ENCODE assay signal across 9 mouse cellular contexts in the genomic region with DNA sequence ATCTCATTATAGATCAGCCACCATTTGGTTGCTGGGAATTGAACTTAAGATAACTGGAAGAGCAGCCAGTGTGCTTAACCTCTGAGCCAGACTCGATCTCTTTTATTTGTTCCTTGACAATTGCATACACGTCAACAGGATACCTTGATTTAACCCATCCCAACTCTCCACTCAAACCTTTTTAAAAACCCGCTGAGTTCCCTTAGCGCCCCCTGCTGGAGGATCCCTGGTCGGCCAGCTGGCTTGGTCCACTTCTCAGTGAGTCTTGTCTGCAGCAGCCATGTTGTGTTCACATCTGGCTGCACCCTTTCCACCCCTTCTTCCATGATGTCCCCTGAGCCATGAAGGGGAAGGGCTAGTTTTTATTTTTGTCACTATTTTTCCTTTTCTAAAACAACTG. TPM values are rescaled to one million over a fixed set of nuclear protein-coding genes. Genes with fewer than 3 reads are reported as not detected.
A peak's percentile ranks its signal among the peaks of the same experiment; 100 is the strongest.
DNase-seq lines count a peak whose midpoint lies in the region; ATAC-seq and TF ChIP-seq lines count a peak whose summit lies in the region.
"Had no signal": no experiment of that assay in that cellular context is flagged by ENCODE, and none has a peak within 500 bp of the region (broad histone marks: within the 10 kb centered on the region; RNA-seq: fewer than 3 reads in every experiment).

No protein-coding gene starts in this region.

- 59% methylated on average over 5 of the region's 5 CpGs for WGBS in hindbrain, embryonic 10.5 days
- 72% methylated on average over 5 of the region's 5 CpGs for WGBS in hindbrain, embryonic 16.5 days
- WGBS in small intestine, adult 2 months: 79% methylated on average over 5 of the region's 5 CpGs
- WGBS in heart, embryonic 11.5 days (ENCODE audit: insufficient replicate concordance): 58% methylated on average over 5 of the region's 5 CpGs
- WGBS in forebrain, embryonic 12.5 days: 64% methylated on average over 5 of the region's 5 CpGs

- no peak for TF ChIP-seq POLR2A in small intestine, adult 2 months (IDR thresholded peaks at IDR 0.05; ENCODE audit: low read depth, low read length)

- H3K9ac ChIP-seq in hindbrain, embryonic 16.5 days (ENCODE audit: low read depth, low read length): no peak overlapping the region
- no peak overlapping the region for H3K9ac ChIP-seq in heart, embryonic 11.5 days (ENCODE audit: low read depth, low read length)
- no peak overlapping the region for H3K9ac ChIP-seq in forebrain, embryonic 12.5 days

- H3K27me3 ChIP-seq in hindbrain, embryonic 10.5 days (ENCODE audit: insufficient read depth, poor library complexity, severe bottlenecking): no peaks in the 10 kb centered on the region
- no peaks in the 10 kb centered on the region for H3K27me3 ChIP-seq in hindbrain, embryonic 16.5 days (replicated peaks; ENCODE audit: control insufficient read depth, insufficient read depth, low read length)
- H3K27me3 ChIP-seq in small intestine, adult 2 months (ENCODE audit: control insufficient read depth, insufficient read depth, low read length): no peaks in the 10 kb centered on the region
- H3K27me3 ChIP-seq in heart, embryonic 11.5 days (ENCODE audit: control insufficient read depth, insufficient read depth, low read length): no peaks in the 10 kb centered on the region
- no peaks in the 10 kb centered on the region for H3K27me3 ChIP-seq in forebrain, embryonic 12.5 days

- no peaks in the 10 kb centered on the region for H3K9me3 ChIP-seq in hindbrain, embryonic 10.5 days
- no peaks in the 10 kb centered on the region for H3K9me3 ChIP-seq in hindbrain, embryonic 16.5 days (ENCODE audit: control insufficient read depth, low read length)
- H3K9me3 ChIP-seq in heart, embryonic 11.5 days (replicated peaks; ENCODE audit: control insufficient read depth, low read length): no peaks in the 10 kb centered on the region
- no peaks in the 10 kb centered on the region for H3K9me3 ChIP-seq in forebrain, embryonic 12.5 days

- H3K4me2 ChIP-seq in hindbrain, embryonic 16.5 days (ENCODE audit: low read length): no peak overlapping the region
- H3K4me2 ChIP-seq in heart, embryonic 11.5 days: no peak overlapping the region
- no peak overlapping the region for H3K4me2 ChIP-seq in forebrain, embryonic 12.5 days

- no peak for ATAC-seq in hindbrain, embryonic 16.5 days
- ATAC-seq in heart, embryonic 11.5 days (replicated peaks; ENCODE audit: insufficient number of reproducible peaks, low FRiP score, low TSS enrichment): no peak
- ATAC-seq in forebrain, embryonic 12.5 days (ENCODE audit: low FRiP score): no peak

- H3K4me1 ChIP-seq in hindbrain, embryonic 10.5 days (replicated peaks): 0 out of 2 replicates have a peak, but pooled peaks cover 3% of the 10 kb centered on the region
- H3K4me1 ChIP-seq in hindbrain, embryonic 16.5 days (ENCODE audit: control insufficient read depth, insufficient read depth, low read depth, low read length): 0 out of 2 replicates have a peak, but pooled peaks cover 4% of the 10 kb centered on the region
- H3K4me1 ChIP-seq in small intestine, adult 2 months (ENCODE audit: control insufficient read depth, insufficient read depth, insufficient read length, low read length): no peaks in the 10 kb centered on the region
- H3K4me1 ChIP-seq in heart, embryonic 11.5 days (ENCODE audit: control insufficient read depth, insufficient read depth, low read length): peaks cover 8% of the 10 kb centered on the region
- no peaks in the 10 kb centered on the region for H3K4me1 ChIP-seq in forebrain, embryonic 12.5 days

- H3K4me3 ChIP-seq in hindbrain, embryonic 10.5 days: no peak overlapping the region
- no peak overlapping the region for H3K4me3 ChIP-seq in hindbrain, embryonic 16.5 days (ENCODE audit: low read length)
- no peak overlapping the region for H3K4me3 ChIP-seq in small intestine, adult 2 months (ENCODE audit: low read depth, low read length)
- no peak overlapping the region for H3K4me3 ChIP-seq in heart, embryonic 11.5 days (ENCODE audit: low read depth, low read length)
- H3K4me3 ChIP-seq in forebrain, embryonic 12.5 days (replicated peaks): no peak overlapping the region

- peak; percentile 15 for DNase-seq in hindbrain, embryonic 10.5 days (ENCODE audit: low spot score)
- DNase-seq in spleen, adult 12 weeks (ENCODE audit: low spot score): peak; percentile 23
- DNase-seq in spleen, postnatal 14 days (ENCODE audit: low spot score in 2 of 2): no peak
- DNase-seq in ZHBTc4 (ENCODE audit: low read depth, low spot score): peak; percentile 89
- DNase-seq: layer of hippocampus, postnatal 36 days had no signal

- no peaks in the 10 kb centered on the region for H3K36me3 ChIP-seq in hindbrain, embryonic 10.5 days
- H3K36me3 ChIP-seq in hindbrain, embryonic 16.5 days (ENCODE audit: control insufficient read depth, insufficient read depth, low read length): no peaks in the 10 kb centered on the region
- peaks cover 47% of the 10 kb centered on the region for H3K36me3 ChIP-seq in small intestine, adult 2 months (ENCODE audit: control insufficient read depth, insufficient read depth, low read length)
- peaks cover 5% of the 10 kb centered on the region for H3K36me3 ChIP-seq in heart, embryonic 11.5 days (ENCODE audit: control insufficient read depth, insufficient read depth, low read length)
- no peaks in the 10 kb centered on the region for H3K36me3 ChIP-seq in forebrain, embryonic 12.5 days (replicated peaks)

- H3K27ac ChIP-seq in hindbrain, embryonic 10.5 days: no peak overlapping the region
- no peak overlapping the region for H3K27ac ChIP-seq in hindbrain, embryonic 16.5 days (ENCODE audit: low read depth, low read length)
- no peak overlapping the region for H3K27ac ChIP-seq in small intestine, adult 2 months (ENCODE audit: insufficient read depth, low read depth, low read length)
- no peak overlapping the region for H3K27ac ChIP-seq in heart, embryonic 11.5 days (ENCODE audit: low read depth, low read length)
- H3K27ac ChIP-seq in forebrain, embryonic 12.5 days: no peak overlapping the region

- peak; percentile 62; the same call in 1 of the 2 replicates for TF ChIP-seq CTCF in small intestine, adult 2 months (IDR thresholded peaks at IDR 0.05; ENCODE audit: extremely low read depth, insufficient read length, insufficient replicate concordance, low read depth, low read length)

RNA-seq across cellular contexts. Expression of a gene that starts 33.0 kb away (rescaled TPM):
- 3.6 and 5.6 TPM in 2 replicates for polyA plus RNA-seq in hindbrain, embryonic 10.5 days (2016; fragmentation: Nextera tagmentation; extraction: Ambion mirVana)
- 17.6 and 22.4 TPM in 2 replicates for polyA plus RNA-seq in hindbrain, embryonic 16.5 days (2015; fragmentation: Nextera tagmentation; extraction: Ambion mirVana)
- polyA plus RNA-seq in small intestine, adult 2 months (2012; rRNA removed): 40.5 and 92.1 TPM in 2 replicates
- 14.3 and 17.2 TPM in 2 replicates for polyA plus RNA-seq in heart, embryonic 11.5 days (2014; fragmentation: Nextera tagmentation; extraction: Ambion mirVana)
- polyA plus RNA-seq in forebrain, embryonic 12.5 days (2016; fragmentation: Nextera tagmentation; extraction: Ambion mirVana): 11.7 and 14.4 TPM in 2 replicates

RNA-seq across cellular contexts. Expression of a gene that starts 33.6 kb away (rescaled TPM):
- polyA plus RNA-seq in hindbrain, embryonic 10.5 days (2016; fragmentation: Nextera tagmentation; extraction: Ambion mirVana): 0.22 and 0.39 TPM in 2 replicates
- 0.36 and 0.44 TPM in 2 replicates for polyA plus RNA-seq in hindbrain, embryonic 16.5 days (2015; fragmentation: Nextera tagmentation; extraction: Ambion mirVana)
- 0.10 and 0.42 TPM in 2 replicates for polyA plus RNA-seq in small intestine, adult 2 months (2012; rRNA removed)
- 0.77 and 0.83 TPM in 2 replicates for polyA plus RNA-seq in heart, embryonic 11.5 days (2014; fragmentation: Nextera tagmentation; extraction: Ambion mirVana)
- polyA plus RNA-seq in forebrain, embryonic 12.5 days (2016; fragmentation: Nextera tagmentation; extraction: Ambion mirVana): 0.41 and 0.44 TPM in 2 replicates

RNA-seq across cellular contexts. Expression of a gene that starts 59.2 kb away (rescaled TPM):
- 1.8 and 4.8 TPM in 2 replicates for polyA plus RNA-seq in hindbrain, embryonic 10.5 days (2016; fragmentation: Nextera tagmentation; extraction: Ambion mirVana)
- 24.3 and 25.3 TPM in 2 replicates for polyA plus RNA-seq in hindbrain, embryonic 16.5 days (2015; fragmentation: Nextera tagmentation; extraction: Ambion mirVana)
- polyA plus RNA-seq in small intestine, adult 2 months (2012; rRNA removed): 12.3 and 200 TPM in 2 replicates
- polyA plus RNA-seq in heart, embryonic 11.5 days (2014; fragmentation: Nextera tagmentation; extraction: Ambion mirVana): 14.0 TPM in 2 replicates
- polyA plus RNA-seq in forebrain, embryonic 12.5 days (2016; fragmentation: Nextera tagmentation; extraction: Ambion mirVana): 1.1 and 2.0 TPM in 2 replicates

Comparison
In these comparisons a context has a peak if more than half of its experiments do, and no peak if none do; other contexts are left out.
1. DNase-seq: peak in hindbrain, embryonic 10.5 days (single experiment), spleen, adult 12 weeks (single experiment) and ZHBTc4 (single experiment); none in spleen, postnatal 14 days (0 of 2).